Mouse (Mus musculus) stomach, postnatal 0 days (tissue): ENCODE results near the gene Rab43. TPM values are rescaled to one million over a fixed set of nuclear protein-coding genes. Genes with fewer than 3 reads are reported as not detected.

Experiments
- ATAC-seq: fragments of 200-750 bp; cut with Nextera tagmentation; 2 replicates; pipeline ENCODE4 v1.8.0; 2017; ENCODE audit not compliant: low FRiP score, low TSS enrichment
- DNase-seq: peaks from one replicate; pipeline ENCODE4 v3.0.0-alpha.2; 2016; ENCODE audit warnings: low spot score
- H3K27ac ChIP-seq: fragments of 300-500 bp; sonication (generic); replicated peaks from 2 replicates; pipeline ENCODE4 v1.5.1; 2014; ENCODE audit warnings: mild to moderate bottlenecking, control low read depth
- H3K27me3 ChIP-seq: fragments of 300-500 bp; sonication (generic); 2 replicates; pipeline ENCODE4 v1.6.1; 2014; ENCODE audit warnings: low read length; ENCODE audit not compliant: control insufficient read depth, insufficient read depth
- H3K36me3 ChIP-seq: fragments of 300-500 bp; sonication (generic); 2 replicates; pipeline ENCODE4 v1.6.1; 2014; ENCODE audit warnings: low read length, mixed read lengths; ENCODE audit not compliant: control insufficient read depth, insufficient read depth
- H3K4me1 ChIP-seq: fragments of 300-500 bp; sonication (generic); replicated peaks from 2 replicates; pipeline ENCODE4 v1.6.1; 2014; ENCODE audit warnings: antibody characterized with exemption; ENCODE audit not compliant: control insufficient read depth, insufficient read depth
- H3K4me2 ChIP-seq: fragments of 300-500 bp; sonication (generic); replicated peaks from 2 replicates; pipeline ENCODE4 v1.6.1; 2014; ENCODE audit warnings: low read depth, mild to moderate bottlenecking, control low read depth, moderate library complexity
- H3K4me3 ChIP-seq: fragments of 300-500 bp; sonication (generic); 2 replicates; pipeline ENCODE4 v1.5.1; 2014; ENCODE audit warnings: low read depth, low read length, control low read depth
- H3K9ac ChIP-seq: fragments of 300-500 bp; sonication (generic); 2 replicates; pipeline ENCODE4 v1.6.1; 2014; ENCODE audit warnings: mild to moderate bottlenecking, low read length, control low read depth, mixed read lengths
- H3K9me3 ChIP-seq: fragments of 300-500 bp; sonication (generic); 2 replicates; pipeline ENCODE4 v1.6.1; 2016; ENCODE audit warnings: low read length; ENCODE audit not compliant: control insufficient read depth
- CTCF ChIP-seq: IDR thresholded peaks from 2 replicates; pipeline ENCODE4 v1.5.1; 2016; ENCODE audit warnings: antibody characterized with exemption, low read depth, mild to moderate bottlenecking, moderate library complexity
- EP300 ChIP-seq: optimal IDR thresholded peaks from 2 replicates; pipeline ENCODE3; 2016; ENCODE audit warnings: antibody characterized with exemption
- WGBS: fragments of 180-500 bp; shearing (Covaris S2); extraction: QIAGEN DNeasy Blood & Tissue Kit; methylation state at CpG from one replicate; pipeline ENCODE4 v1.1.7; 2014; 5-methylcytosine and 5-hydroxymethylcytosine counted together
- polyA plus RNA-seq: library from polyadenylated mRNA; unstranded; fragments of >200 nt; fragmentation: Nextera tagmentation; extraction: Ambion mirVana; gene quantifications from 2 replicates; pipeline ENCODE4 v1.2.1, GENCODE M21; 2015

The Rab43 gene
- polyA plus RNA-seq, 1 experiment from 2014 or later, result 12.6 TPM

- Histone ChIP-seq H3K4me3 (no peak overlapping the region), H3K27ac (no peak overlapping the region), H3K27me3 (no peaks in the 10 kb centered on the region), H3K9me3 (no peaks in the 10 kb centered on the region), H3K4me2 (no peak overlapping the region), H3K9ac (no peak overlapping the region), H3K4me1 (peaks cover 2% of the 10 kb centered on the region; the same call in 1 of the 2 replicates), H3K36me3 (no peaks in the 10 kb centered on the region)
- DNase-seq, result no peak
- TF ChIP-seq EP300 (no peak), CTCF (no peak)
- no peak for ATAC-seq
- WGBS, result 91% methylated on average over 5 of the region's 5 CpGs
These were observed 20.1 kb downstream of the Rab43 start for GRCm38 (mm10) chr6:87791826-87792225.

DNA sequence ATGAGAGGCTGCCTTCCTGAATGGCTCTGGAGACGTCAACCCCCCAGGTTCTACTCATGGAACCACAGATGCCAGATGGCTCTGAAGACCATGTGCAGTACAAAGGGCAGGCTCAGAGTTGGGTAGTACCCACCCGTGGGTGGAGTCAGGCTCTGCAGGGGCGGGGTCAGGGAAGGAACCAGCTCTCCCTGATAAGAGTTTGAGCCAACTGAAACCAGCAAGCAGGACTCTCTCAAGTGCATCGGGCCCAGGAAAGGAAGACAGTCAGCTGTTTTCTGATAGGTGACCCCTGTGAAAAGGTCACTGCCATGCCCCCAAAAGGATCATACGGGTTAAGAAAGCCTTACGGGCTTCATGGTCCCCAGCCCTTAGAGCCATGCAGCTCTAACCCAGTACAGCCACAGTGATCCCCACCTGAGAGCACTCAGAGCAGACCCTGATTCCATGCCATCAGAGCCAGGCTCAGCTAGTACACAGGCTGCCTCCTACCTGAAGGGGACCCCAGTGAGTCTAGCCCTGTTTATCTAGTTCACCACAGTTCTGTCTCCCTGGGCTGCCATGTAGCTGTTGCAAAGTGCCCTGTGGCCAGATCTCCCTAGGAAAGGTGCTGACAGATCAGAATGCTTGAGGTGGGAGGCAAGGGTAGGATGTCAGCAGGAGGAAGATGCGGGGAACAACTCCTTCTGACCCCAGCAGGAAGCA lies 21.0 kb downstream of the Rab43 start:
- Histone ChIP-seq H3K27me3 (no peaks in the 10 kb centered on the region), H3K9ac (no peak overlapping the region), H3K27ac (peak overlapping the region; percentile 84), H3K4me1 (peaks cover 2% of the 10 kb centered on the region; the same call in 1 of the 2 replicates), H3K9me3 (no peaks in the 10 kb centered on the region), H3K36me3 (no peaks in the 10 kb centered on the region), H3K4me2 (no peak overlapping the region), H3K4me3 (no peak overlapping the region)
- TF ChIP-seq EP300 (no peak), CTCF (no peak)
- DNase-seq (peak; percentile 90), ATAC-seq (peak; percentile 79)
- 68% methylated on average over 7 of the region's 7 CpGs for WGBS

DNA sequence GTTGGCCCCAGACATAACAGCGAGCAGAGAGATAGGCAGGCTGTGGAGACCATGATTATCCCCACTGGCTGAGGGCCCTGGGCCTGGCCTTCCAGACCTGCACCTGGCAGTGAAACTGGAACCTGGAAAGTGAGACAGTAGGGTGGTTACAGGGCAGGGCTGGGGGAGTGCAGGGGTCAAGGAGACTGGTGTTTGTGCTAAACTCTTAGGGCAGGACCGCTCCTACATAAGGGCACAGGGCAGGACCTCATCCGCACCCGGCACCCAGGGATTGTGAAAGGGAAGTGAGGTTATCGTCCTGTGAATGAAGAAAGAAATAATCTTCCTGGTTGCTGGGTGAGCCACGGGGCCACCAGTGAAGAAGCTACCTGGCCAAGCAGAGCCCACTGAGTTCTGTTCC lies 22.2 kb downstream of the Rab43 start:
- Histone ChIP-seq H3K9ac (0 out of 2 replicates have a peak overlapping the region, but pooled peaks have one; percentile 8), H3K4me3 (no peak overlapping the region), H3K27ac (peak overlapping the region; percentile 84), H3K27me3 (no peaks in the 10 kb centered on the region), H3K4me1 (peaks cover 2% of the 10 kb centered on the region; the same call in 1 of the 2 replicates), H3K4me2 (no peak overlapping the region), H3K36me3 (no peaks in the 10 kb centered on the region), H3K9me3 (no peaks in the 10 kb centered on the region)
- ATAC-seq, result peak; percentile 15; the same call in 1 of the 2 replicates
- DNase-seq, result peak; percentile 32
- TF ChIP-seq CTCF (no peak), EP300 (no peak)
- WGBS, result 65% methylated on average over 6 of the region's 6 CpGs

- H3K27me3 ChIP-seq, result no peaks in the 10 kb centered on the region
- no peak overlapping the region for H3K4me2 ChIP-seq
- peaks cover 2% of the 10 kb centered on the region; the same call in 1 of the 2 replicates for H3K4me1 ChIP-seq
- no peaks in the 10 kb centered on the region for H3K9me3 ChIP-seq
- H3K4me3 ChIP-seq, result no peak overlapping the region
- peak; percentile 85 for ATAC-seq
- TF ChIP-seq EP300 (no peak), CTCF (no peak)
- peak overlapping the region; percentile 86 for H3K27ac ChIP-seq
- no peaks in the 10 kb centered on the region for H3K36me3 ChIP-seq
- peak; percentile 90 for DNase-seq
- 34% methylated on average over 5 of the region's 5 CpGs for WGBS
- 0 out of 2 replicates have a peak overlapping the region, but pooled peaks have one; percentile 8 for H3K9ac ChIP-seq
These were observed 22.9 kb downstream of the Rab43 start for GRCm38 (mm10) chr6:87788896-87789587.

DNA sequence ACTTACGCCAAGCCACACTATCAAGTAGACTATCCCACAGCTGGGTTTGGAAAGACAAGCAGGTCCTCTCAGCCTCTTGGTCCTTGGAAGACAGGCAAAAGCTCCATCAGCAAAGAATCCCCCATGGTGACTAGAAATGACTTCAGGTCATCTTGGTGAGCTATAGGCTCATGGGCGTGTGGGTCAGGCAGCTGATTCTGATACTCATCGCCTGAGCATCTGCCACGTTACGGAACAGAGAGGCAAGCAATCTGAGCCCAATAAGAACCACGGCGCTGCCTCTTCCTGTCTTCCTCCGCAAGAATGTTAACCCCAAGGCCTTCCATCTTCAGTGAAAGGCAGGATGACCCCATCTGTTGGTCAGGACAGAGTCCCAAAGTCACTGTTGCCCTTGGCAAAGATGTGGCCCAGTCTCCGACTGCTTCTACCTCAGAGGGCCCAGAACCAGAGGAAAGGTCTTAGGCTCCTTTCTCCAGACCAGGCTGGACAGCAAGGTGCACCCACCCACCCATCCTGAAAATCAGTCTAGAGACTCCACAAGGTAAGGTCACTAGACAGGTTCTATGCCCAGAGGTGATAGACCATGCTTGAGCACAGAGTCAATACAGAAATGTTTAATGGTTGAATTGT lies 23.6 kb downstream of the Rab43 start:
- DNase-seq, result no peak
- 94% methylated on average over 9 of the region's 9 CpGs for WGBS

More for the DNA sequence above, 23.6 kb downstream of the Rab43 start:
- H3K4me3 ChIP-seq, result no peak overlapping the region
- no peaks in the 10 kb centered on the region for H3K9me3 ChIP-seq
- H3K36me3 ChIP-seq, result no peaks in the 10 kb centered on the region
- no peak overlapping the region for H3K9ac ChIP-seq
- peaks cover 2% of the 10 kb centered on the region; the same call in 1 of the 2 replicates for H3K4me1 ChIP-seq
- peak overlapping the region; percentile 86 for H3K27ac ChIP-seq
- TF ChIP-seq CTCF, result no peak
- H3K27me3 ChIP-seq, result no peaks in the 10 kb centered on the region
- ATAC-seq, result no peak
- H3K4me2 ChIP-seq, result no peak overlapping the region
